Mouse (Mus musculus) stomach, embryonic 14.5 days (tissue): ENCODE data around the gene Zfp354b. TPM values are rescaled to one million over a fixed set of nuclear protein-coding genes. Genes with fewer than 3 reads are reported as not detected.

Source experiments
- ATAC-seq: fragments of 200-750 bp; cut with Nextera tagmentation; 2 replicates; pipeline ENCODE4 v1.8.0; 2017; ENCODE audit warnings: low read depth, moderate TSS enrichment; ENCODE audit not compliant: insufficient number of reproducible peaks, insufficient read depth, low FRiP score
- H3K27ac ChIP-seq: fragments of 300-500 bp; sonication (generic); 2 replicates; pipeline ENCODE4 v1.5.1; 2014; ENCODE audit warnings: mild to moderate bottlenecking, low read length, moderate library complexity, mixed read lengths
- H3K27me3 ChIP-seq: fragments of 300-500 bp; sonication (generic); 2 replicates; pipeline ENCODE4 v1.6.1; 2014; ENCODE audit warnings: low read length, control low read depth, mixed read lengths; ENCODE audit not compliant: control insufficient read depth, insufficient read depth
- H3K36me3 ChIP-seq: fragments of 300-500 bp; sonication (generic); 2 replicates; pipeline ENCODE4 v1.6.1; 2014; ENCODE audit warnings: mild to moderate bottlenecking, control low read depth, low read length, moderate library complexity, mixed read lengths; ENCODE audit not compliant: control insufficient read depth, insufficient read depth
- H3K4me1 ChIP-seq: fragments of 300-500 bp; sonication (generic); 2 replicates; pipeline ENCODE4 v1.6.1; 2014; ENCODE audit warnings: low read length, control low read depth, mixed read lengths; ENCODE audit not compliant: control insufficient read depth, insufficient read depth
- H3K4me2 ChIP-seq: fragments of 300-500 bp; sonication (generic); replicated peaks from 2 replicates; pipeline ENCODE4 v1.6.1; 2014; ENCODE audit warnings: low read depth, low read length, control low read depth
- H3K4me3 ChIP-seq: fragments of 300-500 bp; sonication (generic); 2 replicates; pipeline ENCODE4 v1.5.1; 2014; ENCODE audit warnings: low read depth, low read length, control low read depth
- H3K9ac ChIP-seq: fragments of 300-500 bp; sonication (generic); replicated peaks from 2 replicates; pipeline ENCODE4 v1.6.1; 2014; ENCODE audit warnings: low read depth, mild to moderate bottlenecking, control low read depth, low read length, moderate library complexity, mixed read lengths
- H3K9me3 ChIP-seq: fragments of 300-500 bp; sonication (generic); 2 replicates; pipeline ENCODE4 v1.6.1; 2016; ENCODE audit warnings: low read depth, low read length, control low read depth; ENCODE audit not compliant: control insufficient read depth
- WGBS: fragments of 180-500 bp; shearing (Covaris S2); extraction: QIAGEN DNeasy Blood & Tissue Kit; methylation state at CpG from one replicate; pipeline ENCODE4 v1.1.7; 2014; 5-methylcytosine and 5-hydroxymethylcytosine counted together
- polyA plus RNA-seq: library from polyadenylated mRNA; unstranded; fragments of >200 nt; fragmentation: Nextera tagmentation; extraction: Ambion mirVana; gene quantifications from 2 replicates; pipeline ENCODE4 v1.2.1, GENCODE M21; 2014

Gene Zfp354b
- polyA plus RNA-seq, 1 experiment from 2014 or later = 2.9 TPM

DNA sequence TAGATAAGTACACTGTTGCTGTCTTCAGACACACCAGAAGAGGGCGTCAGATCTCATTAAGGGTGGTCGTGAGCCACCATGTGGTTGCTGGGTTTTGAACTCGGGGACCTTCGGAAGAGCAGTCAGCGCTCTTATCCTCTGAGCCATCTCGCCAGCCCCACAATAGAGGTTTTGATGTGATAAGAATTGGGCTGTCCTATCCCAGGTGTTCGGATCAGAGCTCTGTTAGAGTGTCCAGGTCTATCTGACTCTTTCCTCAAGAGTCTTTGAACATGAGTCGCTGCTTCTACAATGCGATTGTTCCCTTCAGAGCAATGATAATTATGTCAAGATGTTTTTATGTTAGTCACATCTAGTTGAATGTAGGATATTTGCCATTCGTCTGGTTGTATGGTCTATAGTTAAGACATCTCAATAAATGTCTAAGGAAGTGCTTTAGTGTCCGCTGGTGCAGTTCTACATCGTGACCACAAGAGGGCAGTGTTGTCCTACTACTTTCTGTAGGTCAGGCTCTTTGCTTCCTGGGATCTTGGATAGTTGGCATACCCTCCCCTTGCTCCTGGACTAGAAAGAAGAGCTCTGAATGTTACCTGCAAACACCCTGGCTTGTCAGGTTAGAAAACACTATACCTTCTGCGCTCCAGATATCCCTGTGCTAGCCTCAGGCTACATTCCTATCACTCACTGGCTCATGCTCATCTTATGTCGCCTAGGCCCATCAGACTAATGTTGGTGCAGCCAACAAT lies 8.4 kb upstream of the Zfp354b start:
- Histone ChIP-seq H3K9me3 (no peaks in the 10 kb centered on the region), H3K27me3 (no peaks in the 10 kb centered on the region), H3K4me1 (no peaks in the 10 kb centered on the region), H3K4me3 (no peak overlapping the region), H3K9ac (no peak overlapping the region), H3K27ac (no peak overlapping the region), H3K4me2 (no peak overlapping the region), H3K36me3 (no peaks in the 10 kb centered on the region)
- 31% methylated on average over 14 of the region's 14 CpGs for WGBS
- no peak; the same call in 1 of the 2 replicates for ATAC-seq

DNA sequence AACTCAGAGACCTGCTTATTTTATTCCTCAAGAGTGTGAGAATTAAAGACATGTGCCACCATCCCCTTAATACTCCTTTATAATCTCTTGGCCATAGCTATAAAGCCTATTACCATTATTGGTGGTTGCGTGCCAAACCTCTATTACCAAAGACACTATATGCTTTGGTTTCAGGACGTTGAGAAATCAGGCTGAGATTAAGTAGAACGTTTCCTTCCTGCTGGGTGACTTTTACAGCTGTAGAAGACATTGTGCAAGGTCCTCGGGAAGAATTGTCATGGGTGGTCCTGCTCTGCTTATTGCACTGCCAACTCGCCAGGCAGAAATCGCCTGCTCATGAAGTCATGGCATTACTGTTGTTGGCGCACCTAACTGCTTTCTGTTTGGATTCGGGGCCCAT lies 7.0 kb upstream of the Zfp354b start:
- Histone ChIP-seq H3K4me3 (no peak overlapping the region), H3K9ac (no peak overlapping the region), H3K27ac (no peak overlapping the region), H3K4me2 (no peak overlapping the region), H3K9me3 (no peaks in the 10 kb centered on the region), H3K4me1 (no peaks in the 10 kb centered on the region), H3K27me3 (no peaks in the 10 kb centered on the region), H3K36me3 (no peaks in the 10 kb centered on the region)
- ATAC-seq = no peak
- 75% methylated on average over 8 of the region's 8 CpGs for WGBS

DNA sequence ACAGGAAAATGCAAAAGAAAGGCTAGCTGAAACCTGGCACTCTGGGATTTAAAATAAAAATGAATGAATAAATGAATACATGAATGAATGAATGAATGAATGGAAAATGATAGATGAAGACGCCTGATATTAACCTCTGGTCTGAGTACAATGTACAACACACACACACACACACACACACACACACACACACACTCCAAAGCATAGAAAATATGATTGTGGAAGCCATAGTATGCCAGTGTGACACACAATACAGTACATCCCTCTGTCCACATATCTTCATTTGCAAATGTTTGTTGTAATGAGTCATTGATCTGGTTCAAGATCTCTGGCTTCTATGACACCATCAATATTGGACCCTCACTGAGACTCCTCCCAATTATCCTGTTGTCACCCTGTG lies 607 bp upstream of the Zfp354b start:
- Histone ChIP-seq H3K27ac (no peak overlapping the region), H3K4me3 (no peak overlapping the region; the same call in 1 of the 2 replicates), H3K9me3 (no peaks in the 10 kb centered on the region), H3K4me2 (peak overlapping the region; percentile 97; the same call in 1 of the 2 replicates), H3K27me3 (no peaks in the 10 kb centered on the region), H3K4me1 (no peaks in the 10 kb centered on the region), H3K36me3 (no peaks in the 10 kb centered on the region), H3K9ac (no peak overlapping the region)
- ATAC-seq = no peak
- WGBS = 79% methylated on average over 1 of the region's 1 CpGs

DNA sequence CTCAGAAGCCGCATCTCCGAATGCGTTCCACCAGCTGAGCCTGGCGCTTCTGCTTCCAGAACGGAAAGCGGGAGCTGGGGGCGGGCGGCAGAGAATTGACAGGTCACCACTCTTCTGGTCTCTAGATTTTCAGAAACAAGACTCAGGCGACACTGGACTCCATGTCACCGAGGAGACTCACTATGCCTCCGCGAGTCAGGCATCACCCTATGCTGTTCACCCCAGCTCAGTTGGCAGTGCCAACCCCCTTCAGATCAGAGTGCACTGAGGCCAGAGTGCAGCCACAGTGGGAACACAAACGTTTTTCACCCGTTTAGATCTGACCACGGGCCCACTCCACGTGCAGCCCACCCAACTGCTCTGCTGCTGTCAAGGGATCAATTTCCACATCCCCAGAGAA lies 412 bp downstream of the Zfp354b start:
- Histone ChIP-seq H3K27me3 (no peaks in the 10 kb centered on the region), H3K4me1 (no peaks in the 10 kb centered on the region), H3K4me3 (peak overlapping the region; percentile 54), H3K9me3 (no peaks in the 10 kb centered on the region), H3K27ac (no peak overlapping the region), H3K4me2 (peak overlapping the region; percentile 97), H3K36me3 (no peaks in the 10 kb centered on the region), H3K9ac (peak overlapping the region; percentile 47)
- peak; percentile 69; the same call in 1 of the 2 replicates for ATAC-seq
- WGBS = 3% methylated on average over 16 of the region's 16 CpGs

DNA sequence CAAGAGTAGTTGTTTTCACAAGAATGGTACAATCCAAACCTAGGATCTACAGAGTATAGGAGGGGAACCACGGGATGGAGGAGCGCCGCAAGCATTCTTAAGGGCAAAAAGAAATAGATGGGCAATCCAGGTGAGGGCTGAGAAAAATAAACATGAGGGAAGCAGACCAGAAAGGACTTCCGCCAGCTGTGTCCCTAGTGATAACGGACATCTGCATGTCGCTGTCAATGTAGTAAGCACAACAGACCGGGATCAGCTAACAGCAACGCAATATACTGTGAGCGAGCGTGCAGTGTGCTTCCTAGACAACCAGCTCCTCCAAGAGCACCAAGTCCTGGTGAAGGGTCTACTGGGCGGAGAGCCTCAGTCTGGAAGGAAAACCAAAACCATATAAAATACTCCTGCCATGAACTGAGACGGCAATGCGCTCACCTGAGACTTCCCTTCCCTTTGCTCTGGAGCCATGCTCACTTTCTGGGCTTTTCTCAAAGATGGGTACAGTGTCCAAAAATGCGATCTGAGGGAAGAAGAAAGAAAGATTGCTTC lies 891 bp downstream of the Zfp354b start:
- H3K9ac ChIP-seq = peak overlapping the region; percentile 47
- ATAC-seq = no peak
- H3K36me3 ChIP-seq = no peaks in the 10 kb centered on the region
- H3K4me2 ChIP-seq = peak overlapping the region; percentile 97
- H3K4me3 ChIP-seq = peak overlapping the region; percentile 54
- no peaks in the 10 kb centered on the region for H3K27me3 ChIP-seq
- no peak overlapping the region for H3K27ac ChIP-seq
- no peaks in the 10 kb centered on the region for H3K4me1 ChIP-seq
- no peaks in the 10 kb centered on the region for H3K9me3 ChIP-seq
- 20% methylated on average over 14 of the region's 14 CpGs for WGBS

DNA sequence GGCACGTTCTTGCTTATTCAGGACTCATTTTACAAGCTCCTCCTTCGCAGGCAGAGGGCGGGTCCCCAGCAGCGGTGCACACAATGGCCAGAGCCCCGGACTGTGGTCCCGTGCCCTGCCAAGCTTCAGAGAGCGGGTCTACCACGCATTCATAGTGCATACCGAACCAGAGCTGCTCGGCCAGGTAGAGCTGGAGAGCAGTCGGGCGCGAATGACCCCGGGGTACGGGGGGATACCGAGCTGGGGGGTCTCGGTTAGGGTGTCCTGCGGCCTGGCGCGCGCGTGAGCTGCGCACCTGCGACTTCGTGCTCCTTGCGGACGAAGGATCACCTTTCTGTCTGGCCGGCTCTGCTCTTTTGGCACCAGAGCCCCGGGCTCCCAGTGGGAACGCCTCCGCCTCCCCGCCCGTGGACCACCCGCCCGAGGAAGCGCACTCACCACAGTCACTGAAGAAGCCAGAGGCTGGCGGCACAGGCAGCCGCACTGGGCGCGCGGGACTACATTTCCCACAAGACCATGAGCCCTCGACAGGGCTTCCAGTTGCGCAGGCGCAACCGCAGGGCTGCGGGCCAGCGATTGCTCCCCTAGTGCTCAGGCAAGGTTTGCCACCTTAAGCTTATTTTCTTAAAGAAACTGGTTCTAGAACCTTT lies 15.6 kb downstream of the Zfp354b start, which contains the start of gene Zfp2:
Zfp2 (minus strand) TSS at position 495 of the 650 bp plus-strand sequence.
- ATAC-seq = peak; percentile 95
- H3K9me3 ChIP-seq = no peaks in the 10 kb centered on the region
- H3K36me3 ChIP-seq = peaks cover 13% of the 10 kb centered on the region
- peak within 1 kb of the TSS; percentile 72 for H3K9ac ChIP-seq
- H3K4me3 ChIP-seq = peak within 1 kb of the TSS; percentile 77
- 2% methylated on average over 47 of the region's 47 CpGs for WGBS
- H3K4me1 ChIP-seq = no peaks in the 10 kb centered on the region
- H3K27ac ChIP-seq = no peak within 1 kb of the TSS
- H3K27me3 ChIP-seq = no peaks in the 10 kb centered on the region
- peak within 1 kb of the TSS; percentile 22 for H3K4me2 ChIP-seq

DNA sequence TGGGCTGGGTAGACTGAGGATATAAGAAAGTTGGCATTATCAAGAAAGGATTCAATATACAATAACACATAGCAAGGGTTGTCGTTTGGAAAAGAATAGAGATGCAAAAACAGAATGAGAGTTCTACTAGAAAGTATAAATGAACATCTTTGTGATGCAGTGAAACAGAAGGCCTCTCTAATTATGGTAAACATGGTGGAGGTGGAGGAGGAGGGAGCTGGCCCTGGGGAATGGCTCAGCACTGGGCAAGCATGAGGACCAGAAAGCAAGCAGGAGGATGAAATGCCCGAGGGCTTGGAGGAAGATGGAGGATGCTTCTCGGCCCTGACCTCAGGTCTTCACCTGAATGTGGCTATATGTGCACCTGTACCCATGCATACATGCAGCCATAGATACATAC lies 17.0 kb downstream of the Zfp354b start:
- Histone ChIP-seq H3K36me3 (peaks cover 26% of the 10 kb centered on the region), H3K4me3 (no peak overlapping the region), H3K4me2 (no peak overlapping the region), H3K4me1 (no peaks in the 10 kb centered on the region), H3K27ac (no peak overlapping the region), H3K9ac (no peak overlapping the region), H3K9me3 (no peaks in the 10 kb centered on the region), H3K27me3 (no peaks in the 10 kb centered on the region)
- no peak for ATAC-seq
- WGBS = 92% methylated on average over 3 of the region's 3 CpGs

DNA sequence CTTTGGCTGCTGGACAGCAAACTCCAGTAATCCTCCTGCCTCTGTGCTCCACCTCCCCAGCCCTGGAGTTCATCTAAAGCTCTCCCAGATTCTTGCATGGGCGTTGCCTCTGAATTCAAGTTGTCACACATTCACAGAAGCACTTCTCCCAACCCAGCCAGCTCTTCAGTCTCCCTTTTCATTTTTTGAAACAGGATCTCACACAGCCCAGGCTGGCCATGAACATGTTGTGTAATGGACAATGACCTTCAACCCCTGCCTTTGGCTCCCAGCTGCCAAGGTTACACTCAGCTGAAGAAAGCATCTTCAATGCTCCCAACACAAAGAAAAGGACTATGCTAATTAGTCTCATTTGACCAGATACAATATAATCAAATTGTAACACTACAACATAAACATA lies 18.1 kb downstream of the Zfp354b start:
- no peak overlapping the region for H3K4me2 ChIP-seq
- no peak for ATAC-seq
- no peak overlapping the region for H3K9ac ChIP-seq
- no peaks in the 10 kb centered on the region for H3K9me3 ChIP-seq
- H3K4me1 ChIP-seq = no peaks in the 10 kb centered on the region
- no peaks in the 10 kb centered on the region for H3K27me3 ChIP-seq
- no peak overlapping the region for H3K27ac ChIP-seq
- WGBS = 81% methylated on average over 1 of the region's 1 CpGs
- H3K36me3 ChIP-seq = peaks cover 29% of the 10 kb centered on the region
- H3K4me3 ChIP-seq = no peak overlapping the region
